Mouse (Mus musculus) liver, postnatal 0 days (tissue): ENCODE results near the gene Gpsm1.

Experiments used
- CTCF ChIP-seq: sonication (generic); IDR thresholded peaks from 2 replicates; pipeline ENCODE4 v1.5.1; 2016; ENCODE audit warnings: antibody characterized with exemption, low read depth
- EP300 ChIP-seq: IDR thresholded peaks from 2 replicates; pipeline ENCODE4 v1.6.1; 2016; ENCODE audit warnings: antibody characterized with exemption, low read depth, mild to moderate bottlenecking

DNA sequence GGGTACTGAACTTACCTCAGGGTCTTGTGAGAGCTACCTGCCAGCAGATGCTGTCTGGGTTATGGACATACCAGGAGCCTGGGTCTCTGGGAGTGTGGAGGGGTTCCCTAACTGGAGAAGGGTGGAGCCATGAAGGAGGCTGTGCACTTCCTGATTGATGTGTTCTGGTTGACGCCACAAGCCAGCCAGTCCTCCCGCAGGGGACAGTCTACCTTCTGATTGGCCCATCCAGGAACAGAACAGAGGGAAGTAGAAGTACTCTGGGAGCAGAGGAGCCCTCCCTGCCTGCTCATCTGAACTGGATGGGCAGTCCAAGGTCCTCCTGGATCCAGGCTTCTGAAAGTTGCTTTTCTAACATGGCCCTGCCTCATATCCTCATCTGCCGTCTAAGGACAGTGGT lies 45.5 kb downstream of the Gpsm1 start, which contains the start of gene Card9:
- TF ChIP-seq CTCF (no peak), EP300 (no peak)
